Mouse (Mus musculus) kidney, adult 2 months (tissue): ENCODE results near the gene Fxyd3.

Source experiments
- CTCF ChIP-seq: fragments of 200-500 bp; conservative IDR thresholded peaks from 2 replicates; pipeline ENCODE4 v1.5.1; 2011; ENCODE audit warnings: low read depth, mild to moderate bottlenecking, control low read depth, low read length, moderate library complexity, mixed read lengths; ENCODE audit not compliant: insufficient read depth, insufficient read length
- POLR2A ChIP-seq: fragments of 200-500 bp; IDR thresholded peaks from one replicate; pipeline ENCODE4 v1.6.1; 2011; ENCODE audit warnings: low read depth, low read length, control low read depth

DNA sequence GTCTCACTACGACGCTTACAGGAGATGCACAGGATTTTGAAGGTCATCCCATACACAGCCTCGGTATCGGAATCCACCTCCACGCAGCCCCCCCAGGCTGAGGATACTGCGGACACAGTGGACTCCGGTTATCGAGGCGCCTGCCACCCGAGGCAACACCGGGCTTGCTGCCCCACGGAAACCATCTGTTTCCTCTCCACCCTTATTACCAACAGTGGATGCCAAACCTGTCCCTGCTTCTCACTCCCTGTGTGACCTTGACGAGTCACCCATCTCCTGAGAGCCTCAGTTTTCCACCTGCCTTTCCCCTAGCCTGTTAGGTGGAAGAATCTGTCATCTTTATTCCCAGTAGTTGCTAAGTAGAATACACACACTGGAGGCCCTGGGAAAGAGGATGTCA is 48.6 kb upstream of the Fxyd3 start:
- TF ChIP-seq POLR2A (no peak), CTCF (no peak)
